Mouse (Mus musculus) urinary bladder, postnatal 14 days (tissue): Measurements from ENCODE around the gene Gm4858.
"Not testable (repeated sequence)": the region's sequence is repeated elsewhere in the genome, so short reads cannot be mapped to it uniquely, and the experiment has no call there.

Experiments
- DNase-seq: peaks from one replicate; pipeline ENCODE4 v3.0.0; 2021; ENCODE audit warnings: low spot score

Gene Gm4858

GRCm38 (mm10) chr3:93068523-93068922, at the start of gene Gm4858:
Gene Gm4858 (plus strand): TSS chr3:93068823.
- not testable (repeated sequence) for DNase-seq

- no peak for DNase-seq
Measured at GRCm38 (mm10) chr3:93018960-93019359, 49.7 kb upstream of the Gm4858 start, which contains the start of gene Lce1m. Gene Lce1m (minus strand): TSS chr3:93019060.

GRCm38 (mm10) chr3:93021171-93021570, 47.5 kb upstream of the Gm4858 start:
- DNase-seq = no peak

GRCm38 (mm10) chr3:93023411-93024184, 45.0 kb upstream of the Gm4858 start:
- no peak for DNase-seq

- DNase-seq = peak; percentile 41
Measured at GRCm38 (mm10) chr3:93025486-93025885, 43.1 kb upstream of the Gm4858 start.

- DNase-seq = peak; percentile 15
Measured at GRCm38 (mm10) chr3:93031450-93031849, 37.2 kb upstream of the Gm4858 start.

GRCm38 (mm10) chr3:93050182-93050581, 18.4 kb upstream of the Gm4858 start:
- DNase-seq = no peak

GRCm38 (mm10) chr3:93052826-93053474, 15.7 kb upstream of the Gm4858 start:
- DNase-seq = no peak

- peak; percentile 37 for DNase-seq
Measured at GRCm38 (mm10) chr3:93086631-93087030, 18.0 kb downstream of the Gm4858 start.

- DNase-seq = not testable (repeated sequence)
Measured at GRCm38 (mm10) chr3:93093581-93093980, 25.0 kb downstream of the Gm4858 start.

GRCm38 (mm10) chr3:93096447-93096846, 27.8 kb downstream of the Gm4858 start:
- no peak for DNase-seq

- no peak for DNase-seq
Measured at GRCm38 (mm10) chr3:93111668-93112067, 43.0 kb downstream of the Gm4858 start.

GRCm38 (mm10) chr3:93114481-93114880, 45.9 kb downstream of the Gm4858 start:
- DNase-seq = peak; percentile 29

GRCm38 (mm10) chr3:93119101-93119500, 50.5 kb downstream of the Gm4858 start:
- DNase-seq = no peak
